Mouse (Mus musculus) brain, embryonic 14.5 days (tissue): ENCODE data around the gene Slc37a4.

Experiments used
- CTCF ChIP-seq: fragments of 200-500 bp; IDR thresholded peaks from 2 replicates; pipeline ENCODE4 v1.5.1; 2012; ENCODE audit warnings: inconsistent platforms, mild to moderate bottlenecking, moderate library complexity, borderline replicate concordance; ENCODE audit not compliant: insufficient read depth, insufficient read length; ENCODE audit errors: extremely low read depth
- POLR2A ChIP-seq: fragments of 200-500 bp; IDR thresholded peaks from 2 replicates; pipeline ENCODE4 v1.6.1; 2012; ENCODE audit warnings: mild to moderate bottlenecking, inconsistent platforms, borderline replicate concordance; ENCODE audit not compliant: poor library complexity, insufficient read depth, insufficient read length, severe bottlenecking; ENCODE audit errors: extremely low read depth

DNA sequence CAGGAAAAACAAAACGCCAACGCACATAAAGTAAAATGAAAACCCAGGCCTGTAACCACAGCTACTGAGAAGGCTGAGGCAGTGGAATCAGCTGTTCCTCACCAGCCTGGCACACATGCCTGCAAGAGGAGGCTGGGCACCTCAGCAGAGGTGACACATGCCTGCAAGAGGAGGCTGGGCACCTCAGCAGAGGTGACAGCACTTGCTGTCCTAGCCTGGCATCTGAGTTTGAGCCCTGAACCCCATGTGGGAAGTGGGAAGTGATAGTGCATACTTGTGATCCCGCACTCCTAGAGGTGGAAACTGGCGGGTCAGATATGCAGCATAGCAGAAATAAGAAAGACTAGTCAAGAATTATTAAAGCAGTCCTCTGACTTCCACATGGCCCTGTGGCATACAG, 45.3 kb upstream of the Slc37a4 start:
- TF ChIP-seq CTCF: no peak
- TF ChIP-seq POLR2A: no peak
